Mouse (Mus musculus): ENCODE measurements at regions not wholly inside any gene's neighbourhood (a gene's known extent, or its start where the extent isn't known, plus 50 kb on each side); places are given as distances from the start of the nearest gene placed in this dataset.
"Not testable (repeated sequence)": the region's sequence is repeated elsewhere in the genome, so short reads cannot be mapped to it uniquely, and the experiment has no call there.

GRCm38 (mm10) chr1:154016516-154016915 is 116.5 kb upstream of the Teddm2 start:
- DNase-seq (ENCODE audit: low read depth in 2 of 2, low spot score in 2 of 2): no peak

GRCm38 (mm10) chr1:154018241-154018640 is 118.2 kb upstream of the Teddm2 start:
- DNase-seq (ENCODE audit: low read depth in 2 of 2, low spot score in 2 of 2): no peak

- DNase-seq (ENCODE audit: low read depth in 2 of 2, low spot score in 2 of 2): no peak
Observed at GRCm38 (mm10) chr1:154024301-154024700, 124.3 kb upstream of the Teddm2 start.

GRCm38 (mm10) chr1:154027303-154027702 is 127.3 kb upstream of the Teddm2 start:
- DNase-seq (ENCODE audit: low read depth in 2 of 2, low spot score in 2 of 2): no peak

- DNase-seq (ENCODE audit: low read depth in 2 of 2, low spot score in 2 of 2): no peak
Observed at GRCm38 (mm10) chr1:154029826-154030225, 129.8 kb upstream of the Teddm2 start.

GRCm38 (mm10) chr1:154032669-154033099 is 132.7 kb upstream of the Teddm2 start:
- DNase-seq (ENCODE audit: low read depth in 2 of 2, low spot score in 2 of 2): no peak

GRCm38 (mm10) chr1:154033958-154034606 is 134.1 kb upstream of the Teddm2 start:
- no peak for DNase-seq (ENCODE audit: low read depth in 2 of 2, low spot score in 2 of 2)

GRCm38 (mm10) chr1:154036729-154037270 is 136.8 kb upstream of the Teddm2 start:
- no peak for DNase-seq (ENCODE audit: low read depth in 2 of 2, low spot score in 2 of 2)

- no peak for DNase-seq (ENCODE audit: low read depth in 2 of 2, low spot score in 2 of 2)
Observed at GRCm38 (mm10) chr1:154038241-154038640, 138.2 kb upstream of the Teddm2 start.

GRCm38 (mm10) chr1:154040907-154041306 is 140.9 kb upstream of the Teddm2 start:
- DNase-seq (ENCODE audit: low read depth in 2 of 2, low spot score in 2 of 2): no peak

- DNase-seq (ENCODE audit: low read depth in 2 of 2, low spot score in 2 of 2): no peak
Observed at GRCm38 (mm10) chr1:154042956-154043355, 142.9 kb upstream of the Teddm2 start.

GRCm38 (mm10) chr1:154044712-154045111 is 144.7 kb upstream of the Teddm2 start:
- DNase-seq (ENCODE audit: low read depth in 2 of 2, low spot score in 2 of 2): no peak

- no peak for DNase-seq (ENCODE audit: low read depth in 2 of 2, low spot score in 2 of 2)
Observed at GRCm38 (mm10) chr1:154045951-154046350, 145.9 kb upstream of the Teddm2 start.

GRCm38 (mm10) chr1:154053641-154054040 is 147.3 kb upstream of the Zfp648 start:
- DNase-seq (ENCODE audit: low read depth in 2 of 2, low spot score in 2 of 2): no peak

GRCm38 (mm10) chr1:154054874-154055273 is 146.1 kb upstream of the Zfp648 start:
- no peak for DNase-seq (ENCODE audit: low read depth in 2 of 2, low spot score in 2 of 2)

- not testable (repeated sequence) for DNase-seq (ENCODE audit: low read depth in 2 of 2, low spot score in 2 of 2)
Observed at GRCm38 (mm10) chr1:154061397-154061796, 139.6 kb upstream of the Zfp648 start.

- DNase-seq (ENCODE audit: low read depth in 2 of 2, low spot score in 2 of 2): no peak
Observed at GRCm38 (mm10) chr1:154061851-154062250, 139.1 kb upstream of the Zfp648 start.

- DNase-seq (ENCODE audit: low read depth in 2 of 2, low spot score in 2 of 2): no peak
Observed at GRCm38 (mm10) chr1:154062666-154063065, 138.3 kb upstream of the Zfp648 start.

GRCm38 (mm10) chr1:154064633-154065032 is 136.4 kb upstream of the Zfp648 start:
- DNase-seq (ENCODE audit: low read depth in 2 of 2, low spot score in 2 of 2): no peak

GRCm38 (mm10) chr1:154065336-154066329 is 135.4 kb upstream of the Zfp648 start:
- DNase-seq (ENCODE audit: low read depth in 2 of 2, low spot score in 2 of 2): no peak

- DNase-seq (ENCODE audit: low read depth in 2 of 2, low spot score in 2 of 2): no peak
Observed at GRCm38 (mm10) chr1:154067856-154068255, 133.1 kb upstream of the Zfp648 start.

- DNase-seq (ENCODE audit: low read depth in 2 of 2, low spot score in 2 of 2): no peak
Observed at GRCm38 (mm10) chr1:154074270-154074669, 126.7 kb upstream of the Zfp648 start.

All from CD8-positive naive resting alpha-beta T cell, adult 2 months (primary cell).